Mouse (Mus musculus) heart, embryonic 10.5 days (tissue): ENCODE data around the gene Olfr1045. TPM values are rescaled to one million over a fixed set of nuclear protein-coding genes. Genes with fewer than 3 reads are reported as not detected.

Experiments
- polyA plus RNA-seq: library from polyadenylated mRNA; unstranded; fragments of >200 nt; fragmentation: Nextera tagmentation; extraction: Ambion mirVana; gene quantifications from 2 replicates; pipeline ENCODE4 v1.2.1, GENCODE M21; 2016

Olfr1045 gene
- polyA plus RNA-seq, 1 experiment from 2014 or later: not detected

Other genes with a start within 250 kb of the Olfr1045 start
- not detected in 2 replicates for gene Olfr1029, start 229.1 kb downstream of the Olfr1045 start, polyA plus RNA-seq
- gene Olfr1030, start 223.7 kb downstream of the Olfr1045 start, polyA plus RNA-seq: not detected in 2 replicates
- gene Olfr1031, start 212.7 kb downstream of the Olfr1045 start, polyA plus RNA-seq: not detected in 2 replicates
- gene Olfr1032, start 197.5 kb downstream of the Olfr1045 start, polyA plus RNA-seq: not detected in 2 replicates
- 0.21 TPM in 1 of 2 replicates, not detected in the other for gene Olfr1033, start 182.4 kb downstream of the Olfr1045 start, polyA plus RNA-seq
- not detected in 2 replicates for gene Olfr1034, start 157.1 kb downstream of the Olfr1045 start, polyA plus RNA-seq
- not detected in 2 replicates for gene Olfr1036, start 129.0 kb downstream of the Olfr1045 start, polyA plus RNA-seq
- gene Olfr1037, start 115.6 kb downstream of the Olfr1045 start, polyA plus RNA-seq: not detected in 2 replicates
- gene Olfr1039, start 67.1 kb downstream of the Olfr1045 start, polyA plus RNA-seq: not detected in 2 replicates
- gene Olfr1040, start 56.3 kb downstream of the Olfr1045 start, polyA plus RNA-seq: not detected in 2 replicates
- not detected in 2 replicates for gene Olfr1042, start 41.2 kb downstream of the Olfr1045 start, polyA plus RNA-seq
- not detected in 2 replicates for gene Olfr1043, start 35.5 kb downstream of the Olfr1045 start, polyA plus RNA-seq
- not detected in 2 replicates for gene Olfr1044, start 25.2 kb downstream of the Olfr1045 start, polyA plus RNA-seq
- not detected in 2 replicates for gene Olfr52, start 17.3 kb downstream of the Olfr1045 start, polyA plus RNA-seq
- not detected in 2 replicates for gene Olfr1046, start 16.3 kb upstream of the Olfr1045 start, polyA plus RNA-seq
- gene Olfr1047, start 28.4 kb upstream of the Olfr1045 start, polyA plus RNA-seq: not detected in 2 replicates
- gene Olfr1048, start 37.3 kb upstream of the Olfr1045 start, polyA plus RNA-seq: not detected in 2 replicates
- gene Olfr1049, start 55.3 kb upstream of the Olfr1045 start, polyA plus RNA-seq: not detected in 2 replicates
- gene Olfr1051, start 76.1 kb upstream of the Olfr1045 start, polyA plus RNA-seq: not detected in 2 replicates
- not detected in 2 replicates for gene Olfr1052, start 89.4 kb upstream of the Olfr1045 start, polyA plus RNA-seq
- gene Olfr1053, start 112.3 kb upstream of the Olfr1045 start, polyA plus RNA-seq: not detected in 2 replicates
- gene Olfr1054, start 132.4 kb upstream of the Olfr1045 start, polyA plus RNA-seq: not detected in 2 replicates
- not detected in 2 replicates for gene Olfr1055, start 147.3 kb upstream of the Olfr1045 start, polyA plus RNA-seq
- gene Olfr1056, start 159.5 kb upstream of the Olfr1045 start, polyA plus RNA-seq: not detected in 2 replicates
- not detected in 2 replicates for gene Olfr1057, start 175.4 kb upstream of the Olfr1045 start, polyA plus RNA-seq
- gene Olfr1058, start 185.6 kb upstream of the Olfr1045 start, polyA plus RNA-seq: not detected in 2 replicates
- not detected in 2 replicates for gene Olfr1061, start 211.0 kb upstream of the Olfr1045 start, polyA plus RNA-seq
- not detected in 2 replicates for gene Olfr1062, start 223.7 kb upstream of the Olfr1045 start, polyA plus RNA-seq
- not detected in 2 replicates for gene Olfr1065, start 247.6 kb upstream of the Olfr1045 start, polyA plus RNA-seq